Mouse (Mus musculus) erythroblast, embryonic 14.5 days (primary cell): Measurements from ENCODE around the gene Ptprr. TPM values are rescaled to one million over a fixed set of nuclear protein-coding genes. Genes with fewer than 3 reads are reported as not detected.

Experiments used
- H3K27me3 ChIP-seq: 2 replicates; pipeline ENCODE4 v1.6.1; 2012; ENCODE audit warnings: inconsistent platforms; ENCODE audit not compliant: control insufficient read depth
- H3K36me3 ChIP-seq: 2 replicates; pipeline ENCODE4 v1.6.1; 2012; ENCODE audit warnings: mild to moderate bottlenecking, inconsistent platforms; ENCODE audit not compliant: control insufficient read depth
- H3K4me1 ChIP-seq: 2 replicates; pipeline ENCODE4 v1.6.1; 2012; ENCODE audit warnings: inconsistent platforms; ENCODE audit not compliant: control insufficient read depth
- H3K4me3 ChIP-seq: replicated peaks from 2 replicates; pipeline ENCODE3; 2012; ENCODE audit warnings: moderate library complexity, mild to moderate bottlenecking, inconsistent platforms
- H3K9me3 ChIP-seq: 2 replicates; pipeline ENCODE4 v1.6.1; 2012; ENCODE audit warnings: low read length, inconsistent platforms, mixed read lengths; ENCODE audit not compliant: control insufficient read depth
- GATA1 ChIP-seq: IDR thresholded peaks from 2 replicates; pipeline ENCODE4 v1.6.1; 2012; ENCODE audit warnings: low read length, inconsistent platforms, mixed read lengths
- TAL1 ChIP-seq: IDR thresholded peaks from 3 replicates; pipeline ENCODE4 v1.6.1; 2012; ENCODE audit warnings: low read length, inconsistent platforms, mixed read lengths
- polyA plus RNA-seq: library from polyadenylated mRNA; stranded (reverse); fragments of >175 nt; gene quantifications from 2 replicates; pipeline ENCODE4 v1.2.3, GENCODE M21; 2012

Ptprr gene
- polyA plus RNA-seq, 1 experiment = not detected

DNA sequence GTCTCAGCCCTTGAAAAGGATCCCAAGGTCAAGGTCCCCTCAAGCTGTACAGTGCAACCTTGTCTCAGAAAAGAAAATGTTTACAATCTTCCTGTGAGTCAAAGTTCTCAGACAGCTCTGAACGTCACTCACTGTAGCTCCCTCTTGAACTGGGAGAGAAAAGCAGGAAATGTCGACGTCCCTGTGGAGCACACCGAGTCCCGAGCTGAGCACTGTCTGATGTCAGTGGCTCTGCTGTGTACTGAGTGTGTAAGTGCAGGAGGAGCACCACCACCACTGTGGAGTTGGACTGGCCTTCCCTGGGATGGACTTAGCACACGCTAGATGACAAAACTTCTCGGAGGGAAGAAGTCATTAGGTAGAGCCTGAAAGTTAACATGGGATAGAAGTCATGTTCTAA, 225.4 kb downstream of the Ptprr start:
- no peaks in the 10 kb centered on the region for H3K4me1 ChIP-seq
- H3K36me3 ChIP-seq = no peaks in the 10 kb centered on the region
- no peak for TF ChIP-seq GATA1
- no peak for TF ChIP-seq TAL1
- no peaks in the 10 kb centered on the region for H3K9me3 ChIP-seq
- H3K27me3 ChIP-seq = no peaks in the 10 kb centered on the region
- no peak overlapping the region for H3K4me3 ChIP-seq

DNA sequence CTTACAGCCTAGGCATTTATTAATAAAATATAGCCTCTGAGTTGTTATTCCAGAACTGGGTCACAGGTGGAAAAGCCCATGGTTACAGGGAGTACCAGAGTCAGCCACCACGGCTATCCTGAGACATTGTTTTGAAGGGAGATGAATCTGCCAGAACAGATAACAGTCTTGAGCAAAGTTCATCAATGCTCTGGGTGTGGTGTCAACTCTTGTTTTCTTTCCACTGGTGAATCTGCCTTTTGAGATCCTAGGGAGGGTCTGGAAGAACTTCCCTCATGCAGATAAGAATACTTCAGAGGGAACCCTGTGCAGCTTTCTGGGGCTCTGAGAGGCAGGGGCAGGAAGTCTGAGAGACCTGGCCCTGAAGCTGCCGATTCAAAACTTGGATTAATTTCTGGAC, 227.6 kb downstream of the Ptprr start:
- Histone ChIP-seq H3K4me1 (no peaks in the 10 kb centered on the region), H3K27me3 (no peaks in the 10 kb centered on the region), H3K36me3 (no peaks in the 10 kb centered on the region), H3K4me3 (no peak overlapping the region), H3K9me3 (no peaks in the 10 kb centered on the region)
- no peak for TF ChIP-seq GATA1
- TF ChIP-seq TAL1 = no peak

DNA sequence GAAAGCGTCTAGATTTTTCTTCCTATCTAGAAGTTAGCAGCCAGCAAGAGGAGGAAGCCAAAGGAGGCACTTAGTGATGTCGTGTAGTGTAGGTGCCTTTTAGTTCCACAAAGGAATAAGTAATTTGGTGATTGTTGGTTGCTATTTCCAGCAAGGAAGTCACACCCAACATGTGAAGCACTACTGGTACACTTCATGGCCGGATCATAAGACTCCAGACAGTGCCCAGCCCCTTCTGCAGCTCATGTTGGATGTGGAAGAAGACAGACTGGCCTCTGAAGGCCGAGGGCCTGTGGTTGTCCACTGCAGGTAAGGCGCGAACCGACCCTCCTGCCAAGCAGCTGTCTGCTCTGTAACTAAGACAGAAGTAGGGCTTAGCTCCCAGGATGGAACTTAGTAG, 234.7 kb downstream of the Ptprr start:
- H3K4me3 ChIP-seq = no peak overlapping the region
- H3K4me1 ChIP-seq = no peaks in the 10 kb centered on the region
- H3K36me3 ChIP-seq = no peaks in the 10 kb centered on the region
- no peak for TF ChIP-seq TAL1
- no peak for TF ChIP-seq GATA1
- H3K27me3 ChIP-seq = no peaks in the 10 kb centered on the region
- H3K9me3 ChIP-seq = no peaks in the 10 kb centered on the region

DNA sequence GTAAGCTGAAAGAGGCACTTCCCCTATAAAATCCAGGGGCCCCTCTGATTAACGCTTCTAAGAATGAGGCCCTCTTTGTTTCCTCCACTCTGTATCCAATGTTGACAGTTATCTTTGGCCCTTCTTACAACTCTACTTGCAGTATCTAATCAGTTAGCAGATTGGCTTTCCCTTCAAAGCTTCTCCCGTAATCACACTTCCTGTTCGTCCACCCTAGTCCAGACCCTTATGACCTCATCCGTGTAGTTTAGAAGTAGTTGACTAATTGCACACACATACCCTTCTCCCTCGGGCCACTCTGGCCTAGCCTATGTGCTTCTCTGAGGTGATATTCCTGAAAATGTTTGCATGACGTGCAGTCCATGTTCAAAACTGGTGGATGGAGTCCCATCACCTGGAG, 236.0 kb downstream of the Ptprr start:
- Histone ChIP-seq H3K36me3 (no peaks in the 10 kb centered on the region), H3K9me3 (no peaks in the 10 kb centered on the region), H3K4me1 (no peaks in the 10 kb centered on the region), H3K27me3 (no peaks in the 10 kb centered on the region), H3K4me3 (no peak overlapping the region)
- no peak for TF ChIP-seq TAL1
- TF ChIP-seq GATA1 = no peak

DNA sequence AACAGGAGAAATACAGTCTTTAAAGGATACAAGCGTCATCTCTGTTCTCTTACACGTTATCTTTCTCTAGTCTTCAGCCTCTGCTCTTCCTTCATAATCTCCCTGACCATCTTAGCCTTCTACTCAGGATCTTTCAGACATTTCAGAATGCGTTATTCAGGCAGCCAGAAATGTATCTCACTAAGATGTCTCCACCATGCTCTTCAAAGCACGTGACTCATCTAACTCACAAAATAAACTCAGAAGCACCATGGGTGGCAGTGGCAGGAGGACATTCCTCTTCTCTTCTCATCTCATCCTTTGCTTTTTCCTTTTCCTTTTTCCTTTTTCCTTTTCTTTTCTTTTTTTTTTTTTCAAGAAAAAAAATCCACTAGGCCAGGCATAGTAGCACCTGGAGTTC, 241.3 kb downstream of the Ptprr start:
- Histone ChIP-seq H3K27me3 (no peaks in the 10 kb centered on the region), H3K36me3 (no peaks in the 10 kb centered on the region), H3K4me1 (no peaks in the 10 kb centered on the region), H3K4me3 (no peak overlapping the region), H3K9me3 (no peaks in the 10 kb centered on the region)
- TF ChIP-seq GATA1 (no peak), TAL1 (no peak)

DNA sequence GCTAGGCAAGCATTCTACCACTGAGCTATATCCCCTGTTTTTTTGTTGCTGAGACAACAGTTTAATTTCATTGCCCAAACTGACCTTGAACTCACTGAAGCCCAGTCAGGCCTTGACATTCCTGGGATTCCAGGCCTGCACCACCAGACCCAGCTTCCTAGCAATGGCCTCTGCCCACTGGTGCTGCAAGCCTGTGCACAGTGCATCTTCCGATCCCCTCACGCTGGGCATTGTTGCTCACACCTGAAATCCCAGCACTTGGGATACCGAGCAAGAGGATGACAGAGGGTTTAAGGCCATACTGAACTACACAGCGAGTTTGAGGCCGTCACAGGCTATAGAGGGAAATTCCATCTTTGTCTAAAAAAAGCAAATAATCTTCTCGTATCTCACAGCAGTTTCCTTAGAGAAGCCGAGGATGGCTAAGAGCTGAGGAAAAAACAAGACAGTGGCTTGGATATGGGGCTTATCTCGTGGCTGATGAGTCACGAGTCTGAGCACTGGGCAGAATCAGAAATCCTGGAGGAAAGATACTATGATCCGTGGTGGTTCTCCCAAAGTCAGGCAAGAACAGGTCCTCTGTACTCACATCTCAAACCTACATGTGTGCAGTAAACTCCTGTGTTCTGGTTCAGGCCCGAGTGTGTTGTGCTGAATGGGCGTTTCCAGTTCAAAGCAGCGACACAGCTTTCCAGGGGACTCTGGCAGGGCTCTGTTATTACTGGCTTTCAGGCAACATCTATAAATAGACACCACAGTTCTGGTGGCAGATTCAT, 242.8 kb downstream of the Ptprr start:
- no peaks in the 10 kb centered on the region for H3K36me3 ChIP-seq
- no peaks in the 10 kb centered on the region for H3K27me3 ChIP-seq
- H3K9me3 ChIP-seq = no peaks in the 10 kb centered on the region
- no peaks in the 10 kb centered on the region for H3K4me1 ChIP-seq
- no peak for TF ChIP-seq TAL1
- TF ChIP-seq GATA1 = no peak
- H3K4me3 ChIP-seq = no peak overlapping the region

DNA sequence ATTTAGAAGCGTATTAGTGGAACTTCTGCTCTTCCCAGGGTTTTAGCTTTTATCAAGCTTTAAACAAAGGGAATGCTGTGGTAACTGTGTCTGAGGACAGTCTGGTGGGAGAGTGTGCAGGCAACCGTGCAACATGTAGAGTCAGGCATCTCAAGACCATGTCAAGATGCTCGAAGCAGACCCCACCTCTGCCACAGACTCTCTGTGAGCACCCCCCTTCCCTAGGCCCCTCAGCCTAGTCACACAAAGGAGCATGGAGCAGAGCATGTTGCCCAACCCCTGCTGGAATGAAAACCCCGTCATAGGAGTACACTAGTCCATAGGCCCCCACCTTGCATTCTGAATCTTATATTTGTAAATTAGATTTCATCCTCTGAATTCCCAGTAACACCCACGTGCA, 243.5 kb downstream of the Ptprr start:
- no peak overlapping the region for H3K4me3 ChIP-seq
- H3K27me3 ChIP-seq = no peaks in the 10 kb centered on the region
- H3K9me3 ChIP-seq = no peaks in the 10 kb centered on the region
- H3K36me3 ChIP-seq = no peaks in the 10 kb centered on the region
- TF ChIP-seq GATA1 = no peak
- no peak for TF ChIP-seq TAL1
- H3K4me1 ChIP-seq = no peaks in the 10 kb centered on the region

DNA sequence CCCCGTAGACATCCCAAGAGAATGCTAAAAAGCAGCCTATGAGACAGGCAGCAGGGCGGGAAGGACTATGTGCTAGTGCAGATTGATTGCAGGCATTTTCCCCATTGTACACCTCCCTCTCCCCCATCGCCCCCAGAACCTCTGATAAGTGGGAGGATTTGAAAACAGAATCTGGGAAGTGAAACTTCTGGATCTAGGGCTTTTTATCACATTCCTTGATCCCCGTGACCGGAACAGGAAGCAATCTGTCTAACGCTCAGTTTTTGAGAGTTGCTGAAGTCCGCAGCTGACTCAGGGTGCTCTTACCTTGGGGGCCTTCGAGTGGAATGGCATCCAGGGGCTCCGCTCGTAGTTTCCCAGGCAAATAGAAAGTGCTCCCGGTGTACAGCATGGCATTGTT, 246.5 kb downstream of the Ptprr start:
- no peaks in the 10 kb centered on the region for H3K27me3 ChIP-seq
- no peaks in the 10 kb centered on the region for H3K9me3 ChIP-seq
- no peaks in the 10 kb centered on the region for H3K4me1 ChIP-seq
- no peak overlapping the region for H3K4me3 ChIP-seq
- no peak for TF ChIP-seq GATA1
- no peak for TF ChIP-seq TAL1
- no peaks in the 10 kb centered on the region for H3K36me3 ChIP-seq

DNA sequence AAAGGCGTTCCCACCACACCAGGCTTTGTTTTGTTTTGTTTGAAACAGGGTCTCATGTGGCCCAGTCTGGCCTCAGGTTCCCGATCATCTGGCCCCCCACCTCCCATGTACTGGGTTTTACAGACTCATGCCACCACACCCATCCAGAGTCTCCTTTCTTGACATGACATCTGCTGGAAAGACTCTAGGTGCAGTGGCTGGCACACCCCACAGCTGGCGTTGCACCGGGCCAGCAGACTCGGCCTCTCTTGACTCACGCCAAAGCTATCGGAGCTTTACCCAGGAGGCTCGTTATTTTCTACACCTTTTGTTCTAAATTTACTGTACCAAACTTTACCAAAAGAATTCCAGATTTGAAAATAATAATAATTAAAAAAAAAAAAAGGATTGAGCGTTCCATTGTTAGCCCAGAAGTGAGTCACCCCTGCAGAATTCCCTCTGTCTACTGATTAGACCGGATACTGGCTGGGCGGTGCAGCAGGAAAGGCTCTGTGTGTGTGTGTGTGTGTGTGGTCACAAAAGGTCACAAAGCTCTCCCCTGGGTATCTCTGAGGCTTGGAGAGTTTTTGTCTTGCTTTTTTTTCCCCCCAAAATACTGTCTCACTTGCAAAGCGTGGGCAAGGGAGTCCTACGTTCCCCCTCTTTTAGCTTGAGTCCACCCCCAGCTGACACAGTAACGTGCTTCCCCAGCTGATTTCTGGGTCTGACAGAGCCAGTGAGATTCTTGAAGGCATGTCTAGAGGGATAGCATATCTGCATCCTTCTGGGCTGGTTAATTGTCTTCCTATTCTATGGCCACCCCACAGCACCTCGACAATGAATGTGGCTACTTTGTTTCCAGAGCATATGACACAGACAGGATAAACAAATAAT, 248.8 kb downstream of the Ptprr start:
- no peaks in the 10 kb centered on the region for H3K9me3 ChIP-seq

More for the DNA sequence above, 248.8 kb downstream of the Ptprr start:
- TF ChIP-seq GATA1 (no peak), TAL1 (no peak)
- Histone ChIP-seq H3K36me3 (no peaks in the 10 kb centered on the region), H3K4me3 (no peak overlapping the region), H3K4me1 (no peaks in the 10 kb centered on the region), H3K27me3 (no peaks in the 10 kb centered on the region)
